Mouse (Mus musculus): ENCODE data around the gene Lage3.
"Not testable (repeated sequence)": the region's sequence is repeated elsewhere in the genome, so short reads cannot be mapped to it uniquely, and the experiment has no call there.

Lage3 gene

GRCm38 (mm10) chrX:74353467-74353770 is at the start of gene Lage3:
Gene Lage3 (minus strand): TSS chrX:74353618.
- DNase-seq (ENCODE audit: extremely low read depth, low read depth), result no peak

DNA sequence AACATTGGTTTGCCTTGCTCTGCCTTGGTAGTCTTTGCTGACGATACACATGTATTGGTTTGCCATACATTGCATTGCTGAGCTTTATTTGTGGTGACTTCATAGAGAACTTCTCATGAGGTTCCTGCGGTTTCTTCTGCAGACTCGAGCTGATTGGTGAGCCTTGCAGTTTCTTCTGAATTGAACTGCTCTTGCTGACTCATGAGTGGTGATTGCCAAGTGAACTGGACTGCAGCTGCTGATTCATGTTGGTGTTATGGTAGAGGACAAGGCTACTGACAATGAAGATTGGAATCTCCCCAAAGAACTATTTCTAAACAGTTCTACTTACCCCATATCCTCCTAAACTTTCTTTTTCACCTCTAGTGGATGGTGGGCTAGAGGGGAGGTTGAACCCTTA is 46.7 kb upstream of the Lage3 start:
- no peak for DNase-seq (ENCODE audit: extremely low read depth, low read depth)

DNA sequence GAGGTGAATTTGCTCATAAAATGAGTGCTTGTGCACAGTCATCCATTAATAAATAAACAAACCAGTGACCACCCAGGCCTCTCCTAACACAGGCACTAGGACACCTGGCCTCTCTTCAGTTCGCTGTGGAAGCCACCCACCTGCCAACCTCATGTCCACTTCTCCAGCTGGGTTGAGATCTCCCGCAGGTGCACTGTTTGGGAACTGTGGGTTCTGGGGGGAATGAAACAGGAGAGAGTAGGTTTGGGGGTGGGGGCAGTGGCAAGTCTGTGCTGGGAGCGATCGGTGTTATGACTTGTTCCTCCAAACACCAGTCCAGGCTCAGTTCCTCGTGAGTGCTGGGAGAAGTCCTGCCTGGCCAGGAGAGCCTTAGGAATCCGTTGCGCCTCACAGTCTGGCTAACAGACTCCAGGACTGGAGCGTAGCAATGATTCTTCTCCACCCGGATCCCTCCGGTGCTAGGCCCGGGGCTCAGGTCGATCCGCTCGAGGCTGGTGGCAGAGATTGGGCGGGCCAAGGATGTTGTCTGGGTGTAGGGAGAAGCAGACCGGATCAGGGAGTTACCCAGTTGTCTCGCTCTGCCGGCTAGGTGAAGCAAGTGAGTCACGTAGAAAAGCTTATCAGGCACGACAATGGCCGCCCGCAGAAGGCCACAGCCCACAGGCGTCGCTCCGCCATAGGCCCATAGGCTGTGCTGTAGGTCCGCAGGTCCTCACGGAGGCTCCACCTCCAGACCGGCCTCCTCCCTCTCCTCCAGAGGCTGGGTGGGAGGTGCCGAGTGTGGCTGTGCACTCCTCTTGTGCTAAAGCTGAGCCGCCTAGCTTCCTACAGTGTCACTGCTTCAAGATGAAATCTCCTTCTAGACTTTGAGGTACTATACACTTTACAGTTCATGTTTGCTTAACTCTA is 39.4 kb upstream of the Lage3 start, which contains the start of the genes Fam3a and Ikbkg:
Gene Fam3a, minus strand, starts transcription at position 738 of the 909 bp plus-strand sequence.
Gene Ikbkg, plus strand, starts transcription at position 756 of the 909 bp plus-strand sequence.
- DNase-seq (ENCODE audit: extremely low read depth, low read depth), result peak; percentile 94

DNA sequence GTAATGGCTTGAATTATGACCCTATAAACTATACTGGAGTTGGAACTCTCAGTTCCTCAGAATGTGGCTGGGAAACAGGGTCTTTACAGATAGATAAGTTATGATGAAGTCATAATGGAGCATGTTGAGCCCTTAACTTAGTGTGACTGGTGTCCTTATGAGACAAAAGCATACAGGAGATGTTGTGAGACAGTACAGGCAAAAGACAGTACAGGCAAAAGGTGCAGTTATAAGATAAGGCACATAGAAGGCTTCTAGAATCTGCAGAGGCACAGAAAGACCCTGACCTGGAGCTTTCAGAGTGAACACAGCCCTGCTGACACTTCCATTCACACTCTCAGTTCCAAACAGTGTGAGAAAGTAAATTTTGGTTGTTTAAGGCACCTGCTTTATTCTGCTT is 34.7 kb upstream of the Lage3 start:
- peak; percentile 59 for DNase-seq (ENCODE audit: extremely low read depth, low read depth)

- DNase-seq (ENCODE audit: extremely low read depth, low read depth), result no peak
Measured at GRCm38 (mm10) chrX:74384451-74384850, 31.0 kb upstream of the Lage3 start.

- DNase-seq (ENCODE audit: extremely low read depth, low read depth), result peak; percentile 96
Measured at GRCm38 (mm10) chrX:74372888-74373549, 19.6 kb upstream of the Lage3 start, which contains the start of the genes Ubl4a and Slc10a3. Gene Ubl4a (minus strand): TSS chrX:74373218. Gene Slc10a3 (minus strand): TSS chrX:74373349.

- DNase-seq (ENCODE audit: extremely low read depth, low read depth), result peak; percentile 57
Measured at GRCm38 (mm10) chrX:74368209-74368909, 14.9 kb upstream of the Lage3 start.

GRCm38 (mm10) chrX:74367512-74367911 is 14.1 kb upstream of the Lage3 start:
- DNase-seq (ENCODE audit: extremely low read depth, low read depth), result no peak

GRCm38 (mm10) chrX:74359171-74359570 is 5.8 kb upstream of the Lage3 start:
- DNase-seq (ENCODE audit: extremely low read depth, low read depth), result no peak

- not testable (repeated sequence) for DNase-seq (ENCODE audit: extremely low read depth, low read depth)
Measured at GRCm38 (mm10) chrX:74357069-74357468, 3.7 kb upstream of the Lage3 start.

DNA sequence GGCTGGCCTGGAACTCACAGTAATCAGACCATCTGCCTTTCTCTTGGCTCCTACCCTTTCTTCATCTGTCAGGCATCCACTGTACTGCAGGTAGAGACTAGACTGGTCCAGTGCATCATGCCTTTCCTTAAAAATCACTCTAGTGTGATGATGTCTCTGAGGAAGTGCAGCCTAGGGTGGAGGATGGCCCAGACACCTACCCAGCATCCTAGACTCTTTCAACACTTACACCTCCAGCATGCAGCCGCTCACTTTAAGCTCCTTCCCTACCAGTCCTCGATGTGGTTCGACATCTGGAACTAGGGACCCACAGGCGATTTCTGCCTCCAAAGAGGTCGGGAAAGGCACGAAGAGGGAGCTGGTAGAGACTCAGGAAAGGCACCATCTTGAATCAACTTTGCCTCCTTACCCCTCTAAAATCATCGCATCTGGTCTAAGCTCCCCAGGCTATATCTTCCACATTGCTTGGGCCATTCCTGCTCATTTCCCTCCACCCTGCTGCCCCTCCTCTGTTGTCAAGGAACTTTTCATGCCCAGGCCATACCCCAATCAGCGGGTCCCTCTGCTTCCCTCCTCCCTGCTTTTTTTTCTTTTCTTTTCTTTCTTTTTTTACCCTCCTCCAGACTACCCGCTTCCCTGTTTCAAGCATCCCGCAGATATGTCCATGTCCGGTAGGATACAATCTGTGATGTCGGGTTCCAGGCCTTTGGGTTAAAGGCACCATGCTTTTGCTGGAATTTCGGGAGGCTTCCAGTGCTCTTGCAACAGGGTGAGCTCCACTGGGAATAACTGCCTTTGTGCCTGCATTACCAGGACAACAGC is 562 bp downstream of the Lage3 start:
- no peak for DNase-seq (ENCODE audit: extremely low read depth, low read depth)

DNA sequence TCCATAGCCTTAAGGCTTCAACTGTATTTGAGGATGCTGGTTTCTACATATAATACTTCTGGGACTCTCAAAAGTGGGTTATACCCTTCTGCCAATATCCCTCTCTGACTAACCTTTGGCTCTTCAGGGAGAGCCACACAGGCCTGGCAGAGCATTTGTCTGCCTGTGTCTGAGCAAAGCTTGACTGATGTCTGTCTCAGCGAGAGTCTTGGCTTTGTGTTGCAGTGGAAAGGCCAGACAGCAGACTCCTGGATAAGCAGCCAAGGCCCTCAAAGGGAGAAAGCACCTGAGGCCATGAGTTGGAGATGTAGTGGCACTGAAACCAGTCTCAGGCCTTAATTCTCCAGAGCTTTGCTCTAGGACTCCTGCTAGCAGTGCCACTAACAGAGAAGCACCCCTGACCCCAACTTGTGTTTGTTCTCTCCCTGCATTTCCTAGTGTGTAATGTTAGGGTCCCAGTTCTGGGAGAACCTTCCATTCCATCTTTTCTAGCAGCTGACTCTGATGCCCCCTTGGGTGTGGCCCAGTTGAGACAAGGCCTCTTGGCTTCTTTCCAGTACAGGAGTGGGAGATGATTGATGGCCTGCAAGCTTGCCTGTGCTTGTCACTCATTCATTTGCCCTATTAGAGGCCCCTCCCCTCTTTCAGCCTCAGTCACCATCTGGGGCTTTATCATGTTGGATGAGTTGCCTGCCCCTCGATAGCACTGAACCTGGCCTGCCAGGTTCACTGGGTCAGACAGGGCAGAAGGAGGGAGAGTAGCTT is 23.1 kb downstream of the Lage3 start:
- no peak for DNase-seq (ENCODE audit: extremely low read depth, low read depth)

GRCm38 (mm10) chrX:74329215-74329671 is 24.2 kb downstream of the Lage3 start:
- no peak for DNase-seq (ENCODE audit: extremely low read depth, low read depth)

DNA sequence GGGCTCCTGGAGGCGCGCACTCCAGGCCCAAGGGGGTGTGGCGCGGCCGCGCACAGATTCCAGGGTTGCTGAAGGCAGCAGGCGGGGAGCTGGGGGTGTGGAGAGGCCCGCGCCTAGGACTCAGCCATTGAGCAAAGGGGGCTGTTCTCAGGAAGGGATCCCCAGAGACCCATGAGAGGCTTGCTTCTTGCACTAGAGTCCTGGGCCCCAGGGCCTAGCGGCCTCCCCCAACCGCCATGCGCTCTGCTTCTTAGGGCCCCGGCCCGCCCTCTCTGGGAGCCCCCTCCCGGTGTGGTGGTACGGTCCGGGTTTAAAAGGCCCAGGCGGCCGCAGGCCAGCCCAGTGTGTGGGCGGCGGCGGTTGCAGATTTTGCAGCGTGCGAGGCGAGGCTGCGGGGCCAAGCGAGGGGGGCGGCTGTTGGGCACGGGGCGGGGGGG is 24.7 kb downstream of the Lage3 start, which contains the start of gene Plxna3:
Gene Plxna3, plus strand, starts transcription at position 342 of the 437 bp plus-strand sequence.
- peak; percentile 57 for DNase-seq (ENCODE audit: extremely low read depth, low read depth)

GRCm38 (mm10) chrX:74312540-74313464 is 40.6 kb downstream of the Lage3 start, which contains the start of gene Fam50a:
Gene Fam50a (plus strand): TSS chrX:74313033.
- DNase-seq (ENCODE audit: extremely low read depth, low read depth), result peak; percentile 90

DNA sequence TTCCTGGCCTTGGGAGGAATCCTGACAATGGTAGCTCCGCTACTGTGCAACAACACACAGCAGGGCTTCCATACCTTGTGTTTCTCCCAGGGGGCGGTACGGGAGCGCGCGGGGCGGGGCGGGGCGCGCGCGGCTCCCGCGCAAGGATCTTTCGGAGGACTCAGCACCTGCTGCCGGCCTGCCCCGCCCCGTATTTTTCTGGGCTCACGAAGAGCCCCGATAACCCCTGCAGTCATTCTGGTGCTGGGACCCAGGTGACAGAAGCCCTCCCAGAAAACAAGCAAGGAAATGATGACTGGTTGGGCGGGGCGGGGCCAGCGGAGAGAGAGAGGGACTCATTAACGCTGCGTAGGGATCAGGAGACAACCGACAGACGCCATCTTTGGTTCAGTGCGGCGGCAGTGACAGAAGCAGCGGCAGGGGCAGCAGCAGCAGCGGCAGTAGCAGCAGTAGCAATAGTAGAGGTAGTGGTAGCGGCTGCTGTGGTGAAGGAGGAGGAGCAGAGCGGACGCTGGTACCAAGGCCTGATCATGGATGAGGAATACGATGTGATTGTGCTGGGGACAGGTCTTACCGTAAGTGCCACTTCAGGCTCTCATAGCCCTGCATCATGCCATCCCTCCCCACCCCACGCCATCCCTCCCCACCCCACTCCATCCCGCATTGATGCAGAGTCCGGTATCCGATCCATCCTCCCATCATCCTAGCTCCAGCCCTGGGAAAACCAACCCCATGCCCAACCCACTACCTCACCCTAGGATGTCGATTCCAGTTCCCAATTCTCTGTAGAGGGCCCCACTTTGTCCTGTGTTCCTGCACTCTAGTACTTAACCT is 48.3 kb downstream of the Lage3 start, which contains the start of gene Gdi1:
Gene Gdi1, plus strand, starts transcription at position 132 of the 834 bp plus-strand sequence.
- peak; percentile 74 for DNase-seq (ENCODE audit: extremely low read depth, low read depth)
